Mouse (Mus musculus) left cerebral cortex, postnatal 14 days (tissue): Measurements from ENCODE around the gene Dlgap5. TPM values are rescaled to one million over a fixed set of nuclear protein-coding genes. Genes with fewer than 3 reads are reported as not detected.
A peak's percentile ranks its signal among the peaks of the same experiment; 100 is the strongest.

Source experiments
- DNase-seq, 2 experiments: peaks; one replicate each; pipeline ENCODE4 v3.0.0; 2021 to 2022; ENCODE audit warnings: low spot score in 2 of 2, mixed read lengths in 1 of 2
- intact Hi-C: fragments of 180-260 bp; cut with DNase I; formaldehyde crosslinking; loops from one replicate; pipeline ENCODE4 v1.15.1; 2025
- total RNA-seq, 2 experiments: library from RNA; stranded (reverse); gene quantifications; 2 replicates each; pipeline ENCODE4 v1.2.3; 2021

Gene Dlgap5
- total RNA-seq, 2 experiments from 2014 or later: 0.85 to 1.2 TPM

DNA sequence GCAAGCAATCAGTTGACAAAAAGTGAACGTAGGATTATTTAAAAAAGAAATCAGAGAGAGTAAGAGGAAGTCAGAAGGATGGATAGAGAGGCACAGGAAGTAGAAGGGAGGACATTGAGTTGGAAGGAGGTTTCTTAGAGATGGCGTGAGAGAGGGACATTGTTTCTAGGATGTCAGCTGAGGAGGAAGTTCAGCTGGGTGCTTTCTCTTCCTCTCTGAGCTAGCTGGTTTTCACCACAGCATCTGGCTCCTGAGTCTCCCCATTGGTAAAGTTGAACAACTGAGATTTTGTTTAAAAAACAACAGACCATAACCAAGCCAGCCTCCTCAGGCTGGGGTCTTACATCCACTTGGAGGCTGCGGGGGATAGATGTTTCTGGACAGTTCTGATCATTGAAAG, 58.6 kb downstream of the Dlgap5 start:
- no peak for DNase-seq
- intact Hi-C loops: no loop called here

DNA sequence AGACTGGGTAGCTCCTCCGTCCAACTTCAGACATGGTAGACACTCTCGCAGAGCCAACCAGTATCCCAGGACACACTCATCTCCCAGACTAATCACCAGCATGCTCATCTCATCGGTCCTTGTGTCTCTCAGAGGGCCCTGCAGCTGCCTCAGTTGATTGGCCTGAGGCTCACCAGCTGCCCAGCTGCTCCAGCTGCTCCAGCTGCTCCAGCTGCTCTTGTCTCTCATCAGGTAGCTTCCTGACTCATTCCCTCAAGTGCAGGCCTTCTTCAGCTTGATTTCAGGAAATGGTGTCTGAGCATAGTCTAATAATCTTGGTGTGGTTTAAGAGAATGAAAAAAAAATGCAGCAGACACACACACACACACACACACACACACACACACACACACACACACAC, 61.6 kb downstream of the Dlgap5 start:
- intact Hi-C loops: no loop called here
- no peak for DNase-seq

DNA sequence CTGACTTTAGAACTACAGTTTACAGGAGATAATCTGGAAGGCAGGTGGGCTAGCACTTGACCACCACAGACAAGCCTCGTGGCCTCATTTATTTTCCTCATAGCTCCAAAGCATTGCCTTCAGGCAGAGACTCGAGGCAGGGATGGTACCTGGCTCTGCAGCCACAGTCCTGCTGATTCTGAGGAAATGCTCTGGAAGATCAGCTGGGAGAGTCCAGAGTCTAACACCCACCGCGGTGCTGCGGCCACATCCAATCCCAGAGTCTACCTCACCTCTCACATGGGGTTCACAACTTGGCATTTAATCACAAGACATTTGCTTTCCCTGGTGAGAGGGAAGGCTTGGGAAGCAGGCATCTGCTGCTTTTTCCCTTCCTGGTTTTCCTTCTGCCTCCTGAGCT, 63.3 kb downstream of the Dlgap5 start:
- intact Hi-C loops: no loop called here
- DNase-seq: no peak

DNA sequence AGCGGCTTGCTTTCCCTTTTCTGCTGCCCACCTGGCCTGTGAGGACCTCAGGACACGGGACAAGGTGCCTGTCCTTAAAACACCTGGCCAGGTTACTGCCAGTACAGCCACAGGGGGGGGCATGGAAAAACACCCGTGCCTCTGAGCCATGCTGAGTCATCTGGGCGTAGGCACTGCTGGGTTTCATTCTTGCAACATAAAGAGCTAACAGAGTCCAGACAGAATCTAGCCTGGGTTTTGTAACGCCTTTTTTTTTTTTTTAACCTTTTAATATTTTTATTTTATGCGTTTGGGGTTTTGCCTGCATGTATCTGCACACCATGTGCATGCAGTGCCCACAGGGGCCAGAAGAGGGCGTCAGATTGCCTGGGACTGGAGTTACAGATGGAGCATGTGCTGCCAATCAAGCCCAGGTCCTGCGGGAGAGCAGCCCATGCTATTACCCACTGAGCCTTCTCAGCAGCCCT, 64.1 kb downstream of the Dlgap5 start:
- no peak for DNase-seq

DNA sequence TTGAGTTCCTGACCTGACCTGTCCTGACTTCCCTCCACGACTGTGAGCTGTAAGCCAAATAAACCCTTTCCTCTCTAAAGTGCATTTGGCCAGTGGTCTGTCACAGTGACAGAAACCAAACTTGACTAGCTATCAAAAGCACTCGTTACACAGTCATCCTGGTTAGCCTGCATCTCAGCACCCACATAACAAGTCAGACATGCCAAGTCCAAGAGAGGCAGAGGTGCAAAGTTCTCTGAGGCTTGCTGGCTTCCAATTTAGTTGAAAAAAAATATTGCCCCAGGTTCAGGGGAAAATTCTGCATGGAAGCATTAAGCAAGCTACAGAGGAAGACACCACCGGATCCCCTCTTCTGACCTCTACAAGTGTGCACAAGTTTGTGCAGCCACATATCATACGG, 65.0 kb downstream of the Dlgap5 start:
- intact Hi-C loops: no loop called here
- DNase-seq: no peak

More for the DNA sequence above, 64.1 kb downstream of the Dlgap5 start:
- intact Hi-C loops: no loop called here

DNA sequence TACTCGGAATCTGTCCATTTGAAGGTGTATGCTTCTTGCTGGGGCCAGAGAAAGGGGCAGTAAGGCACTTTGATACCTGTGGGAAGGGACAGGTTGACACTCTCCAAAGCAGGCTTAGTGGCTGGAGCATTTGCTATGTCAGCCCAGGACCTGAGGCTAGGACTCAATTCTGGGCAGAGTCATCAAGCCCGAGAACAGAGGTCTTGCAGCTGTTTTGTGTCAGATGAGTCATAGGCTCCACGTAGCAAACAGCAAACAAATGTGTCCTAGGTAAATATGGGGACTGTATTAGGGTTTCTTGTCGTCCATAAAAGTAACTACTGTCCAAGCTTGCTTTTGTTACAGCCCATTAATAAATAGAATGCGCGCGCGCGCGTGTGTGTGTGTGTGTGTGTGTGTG, 65.9 kb downstream of the Dlgap5 start:
- no peak for DNase-seq
- intact Hi-C loops: no loop called here

DNA sequence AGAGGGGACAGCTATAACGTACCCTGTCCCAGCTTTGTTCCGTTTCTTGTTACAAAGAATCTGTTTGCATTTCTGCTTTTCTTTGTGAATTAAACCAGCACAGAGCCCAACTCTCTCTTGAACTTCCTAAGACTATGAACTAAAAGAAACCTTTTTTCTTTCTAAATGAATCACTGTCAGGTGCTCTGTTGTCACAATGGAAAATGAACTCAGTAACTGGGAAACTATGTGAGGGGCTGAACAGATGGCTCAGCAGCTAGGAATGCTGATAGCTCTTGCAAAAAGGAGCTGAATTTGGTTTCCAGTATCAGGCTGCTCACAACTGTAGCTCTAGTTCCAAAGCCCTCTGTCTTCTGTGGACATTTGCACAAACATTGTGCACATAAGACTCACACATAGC, 67.2 kb downstream of the Dlgap5 start:
- no peak for DNase-seq

DNA sequence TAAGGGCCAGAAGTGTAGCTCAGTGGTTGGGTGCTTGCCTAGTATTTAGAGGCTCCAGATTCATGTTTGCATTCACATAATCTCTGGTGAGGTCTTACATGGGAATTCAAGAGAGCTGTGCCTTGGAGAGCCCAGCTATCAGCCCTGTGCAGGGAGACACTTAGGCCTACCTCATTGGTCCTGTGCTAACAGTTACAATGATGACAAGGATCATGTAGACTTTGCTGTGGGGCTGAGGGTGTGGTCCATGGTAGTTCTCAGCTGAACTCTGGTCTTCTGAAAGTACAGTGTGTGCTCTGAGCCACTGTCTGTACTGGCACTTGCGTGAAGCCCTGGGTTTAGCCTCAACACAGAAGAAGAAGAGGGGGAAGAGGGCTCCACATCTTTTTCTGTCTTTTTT, 71.5 kb downstream of the Dlgap5 start:
- intact Hi-C loops: no loop called here
- DNase-seq: no peak

More for the DNA sequence above, 67.2 kb downstream of the Dlgap5 start:
- intact Hi-C loops: no loop called here

DNA sequence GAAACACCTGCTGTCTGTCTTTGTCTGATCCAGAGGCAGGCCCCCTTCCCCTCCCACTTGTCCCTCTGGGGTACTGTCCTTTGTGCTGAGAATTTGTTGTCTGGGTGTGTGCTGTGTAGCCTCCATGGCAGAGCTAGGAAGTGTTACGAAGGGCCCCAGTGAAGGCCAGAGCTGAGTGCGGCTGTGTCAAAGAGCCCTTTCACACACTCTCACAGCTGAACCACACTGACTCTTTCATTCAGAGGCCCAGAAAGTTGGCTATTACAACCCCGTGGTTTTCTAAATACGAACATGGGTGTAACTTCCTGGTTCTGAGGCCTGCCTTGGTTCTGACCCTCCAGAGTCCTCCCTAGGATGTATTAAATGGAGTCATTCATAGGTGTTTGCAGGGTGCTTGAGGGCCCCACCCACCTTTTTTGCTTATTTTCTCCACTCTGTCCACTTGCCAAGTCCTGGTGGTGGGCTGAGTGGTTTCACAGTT, 76.4 kb downstream of the Dlgap5 start:
- intact Hi-C loops: no loop called here
- DNase-seq: peak in 1 of 2 experiments; percentile 31

DNA sequence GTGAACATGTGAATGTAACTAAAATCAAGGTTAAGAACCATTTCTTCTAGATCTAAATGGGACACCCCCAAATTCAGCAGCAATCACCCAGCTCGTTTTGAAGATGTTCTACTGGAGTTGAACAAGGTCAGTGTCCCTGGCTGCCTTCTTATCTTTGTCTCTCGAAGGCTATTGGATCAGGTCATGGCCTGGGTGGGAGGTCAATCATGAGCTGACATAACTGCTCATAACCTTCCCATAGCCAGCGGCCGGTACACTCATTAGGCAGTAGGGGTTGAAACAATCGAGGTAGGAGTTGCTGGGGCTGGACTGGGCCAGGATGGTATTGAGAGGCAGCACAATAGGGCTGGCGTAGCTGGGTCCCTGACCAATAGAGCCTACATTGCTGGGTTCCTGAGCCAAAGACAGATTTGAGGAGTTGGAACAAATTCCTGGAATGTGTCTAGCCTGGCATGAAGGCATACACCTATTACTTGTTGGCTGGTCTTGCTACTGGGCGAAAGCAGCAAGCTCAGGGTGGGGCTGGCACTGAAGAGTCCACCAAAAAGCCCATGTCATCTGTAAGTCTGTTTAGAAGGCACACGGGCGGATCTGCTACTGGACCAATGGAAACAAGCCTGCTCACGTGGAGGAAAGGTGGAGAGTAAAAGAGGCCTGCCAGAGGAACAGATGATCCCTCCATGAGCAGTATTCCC, 77.8 kb downstream of the Dlgap5 start:
- intact Hi-C loops: no loop called here

More for the DNA sequence above, 77.8 kb downstream of the Dlgap5 start:
- DNase-seq: no peak

Other genes starting within 250 kb of the Dlgap5 start
- 1 to 10 TPM; 1.3 to 1.4 TPM for gene Gch1, start 229.0 kb downstream of the Dlgap5 start, total RNA-seq
- 1 to 10 TPM; 4.9 to 7.4 TPM for gene Wdhd1, start 141.6 kb downstream of the Dlgap5 start, total RNA-seq
- 10 to 100 TPM; 10.1 to 10.5 TPM for gene Socs4, start 141.5 kb downstream of the Dlgap5 start, total RNA-seq
- 10 to 100 TPM; 62.3 to 72.8 TPM for gene Mapk1ip1l, start 120.1 kb downstream of the Dlgap5 start, total RNA-seq
- under 1 TPM; 0.34 to 0.75 TPM for gene Lgals3, start 50.7 kb downstream of the Dlgap5 start, total RNA-seq
- gene Fbxo34, start 32.0 kb upstream of the Dlgap5 start, total RNA-seq: 10 to 100 TPM; 88.7 to 90.9 TPM
- 10 to 100 TPM; 15.2 to 15.4 TPM for gene Atg14, start 152.2 kb upstream of the Dlgap5 start, total RNA-seq
- 10 to 100 TPM; 89.8 to 94.0 TPM for gene Ktn1, start 230.0 kb upstream of the Dlgap5 start, total RNA-seq